Mouse (Mus musculus) kidney, embryonic 14.5 days (tissue): ENCODE measurements at regions not wholly inside any gene's neighbourhood (a gene's known extent, or its start where the extent isn't known, plus 50 kb on each side); places are given as distances from the start of the nearest gene placed in this dataset.
A peak's percentile ranks its signal among the peaks of the same experiment; 100 is the strongest.

Experiments used
- ATAC-seq: fragments of 200-750 bp; cut with Nextera tagmentation; 2 replicates; pipeline ENCODE4 v1.8.0; 2017; ENCODE audit warnings: moderate number of reproducible peaks, mild to moderate bottlenecking, moderate TSS enrichment, moderate library complexity; ENCODE audit not compliant: low FRiP score, low TSS enrichment
- H3K27ac ChIP-seq: fragments of 300-500 bp; sonication (generic); 2 replicates; pipeline ENCODE4 v1.5.1; 2014; ENCODE audit warnings: low read depth, mild to moderate bottlenecking, low read length, moderate library complexity, mixed read lengths
- H3K27me3 ChIP-seq: fragments of 300-500 bp; sonication (generic); 2 replicates; pipeline ENCODE4 v1.6.1; 2014; ENCODE audit warnings: mild to moderate bottlenecking, low read length; ENCODE audit not compliant: control insufficient read depth, insufficient read depth
- H3K36me3 ChIP-seq: fragments of 300-500 bp; sonication (generic); 2 replicates; pipeline ENCODE4 v1.6.1; 2014; ENCODE audit warnings: low read length, mixed read lengths; ENCODE audit not compliant: control insufficient read depth, insufficient read depth
- H3K4me1 ChIP-seq: fragments of 300-500 bp; sonication (generic); 2 replicates; pipeline ENCODE4 v1.6.1; 2014; ENCODE audit warnings: low read length, mixed read lengths; ENCODE audit not compliant: control insufficient read depth, insufficient read depth
- H3K4me2 ChIP-seq: fragments of 300-500 bp; sonication (generic); replicated peaks from 2 replicates; pipeline ENCODE4 v1.6.1; 2014; ENCODE audit warnings: low read depth, mild to moderate bottlenecking, low read length
- H3K4me3 ChIP-seq: fragments of 300-500 bp; sonication (generic); 2 replicates; pipeline ENCODE4 v1.5.1; 2014; ENCODE audit warnings: mild to moderate bottlenecking, low read length
- H3K9ac ChIP-seq: fragments of 300-500 bp; sonication (generic); 2 replicates; pipeline ENCODE4 v1.6.1; 2014; ENCODE audit warnings: low read depth, mild to moderate bottlenecking, low read length, moderate library complexity
- H3K9me3 ChIP-seq: fragments of 300-500 bp; sonication (generic); 2 replicates; pipeline ENCODE4 v1.6.1; 2016; ENCODE audit warnings: low read length; ENCODE audit not compliant: control insufficient read depth
- WGBS: fragments of 180-500 bp; shearing (Covaris S2); extraction: QIAGEN DNeasy Blood & Tissue Kit; methylation state at CpG from one replicate; pipeline ENCODE4 v1.1.7; 2014; 5-methylcytosine and 5-hydroxymethylcytosine counted together

DNA sequence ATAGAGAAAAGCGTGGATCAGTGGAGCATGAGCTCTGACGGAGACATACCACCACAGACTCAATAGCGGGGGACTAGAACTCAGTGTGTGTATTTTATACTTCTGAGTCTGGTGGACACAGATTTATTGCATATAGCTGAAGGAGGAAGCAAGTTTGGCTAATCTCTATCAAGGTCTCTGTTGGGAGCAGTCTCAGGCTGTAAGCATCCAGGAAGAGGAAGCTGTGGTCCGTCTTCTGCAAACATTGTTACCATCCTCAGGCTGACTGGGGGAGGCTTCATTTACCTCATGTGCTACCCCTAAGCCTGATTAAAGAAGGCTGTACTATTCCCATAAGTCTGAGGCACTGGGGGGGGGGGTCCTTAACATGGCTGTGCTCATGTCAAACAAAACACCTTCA, 261.0 kb downstream of the Rnd3 start:
- no peaks in the 10 kb centered on the region for H3K4me1 ChIP-seq
- no peak for ATAC-seq
- WGBS, result 58% methylated on average over 4 of the region's 4 CpGs

GRCm38 (mm10) chr2:50885924-50886315, 263.0 kb downstream of the Rnd3 start:
- no peaks in the 10 kb centered on the region for H3K27me3 ChIP-seq
- no peak overlapping the region for H3K4me3 ChIP-seq
- no peak overlapping the region for H3K27ac ChIP-seq
- H3K4me2 ChIP-seq, result no peak overlapping the region
- ATAC-seq, result no peak
- no peaks in the 10 kb centered on the region for H3K36me3 ChIP-seq
- no peaks in the 10 kb centered on the region for H3K4me1 ChIP-seq
- H3K9me3 ChIP-seq, result no peaks in the 10 kb centered on the region
- WGBS, result 53% methylated on average over 7 of the region's 7 CpGs
- H3K9ac ChIP-seq, result no peak overlapping the region

More for the DNA sequence above, 261.0 kb downstream of the Rnd3 start:
- no peaks in the 10 kb centered on the region for H3K9me3 ChIP-seq
- no peak overlapping the region for H3K27ac ChIP-seq
- H3K4me3 ChIP-seq, result no peak overlapping the region
- no peaks in the 10 kb centered on the region for H3K27me3 ChIP-seq
- no peak overlapping the region for H3K4me2 ChIP-seq
- no peaks in the 10 kb centered on the region for H3K36me3 ChIP-seq
- H3K9ac ChIP-seq, result no peak overlapping the region

- H3K36me3 ChIP-seq, result no peaks in the 10 kb centered on the region
- H3K9ac ChIP-seq, result no peak overlapping the region
- H3K4me1 ChIP-seq, result no peaks in the 10 kb centered on the region
- no peak for ATAC-seq
- no peaks in the 10 kb centered on the region for H3K9me3 ChIP-seq
- no peaks in the 10 kb centered on the region for H3K27me3 ChIP-seq
- WGBS, result 71% methylated on average over 4 of the region's 4 CpGs
- H3K4me3 ChIP-seq, result no peak overlapping the region
- no peak overlapping the region for H3K4me2 ChIP-seq
- no peak overlapping the region for H3K27ac ChIP-seq
Observed at GRCm38 (mm10) chr2:50885280-50885923, 263.5 kb downstream of the Rnd3 start.

DNA sequence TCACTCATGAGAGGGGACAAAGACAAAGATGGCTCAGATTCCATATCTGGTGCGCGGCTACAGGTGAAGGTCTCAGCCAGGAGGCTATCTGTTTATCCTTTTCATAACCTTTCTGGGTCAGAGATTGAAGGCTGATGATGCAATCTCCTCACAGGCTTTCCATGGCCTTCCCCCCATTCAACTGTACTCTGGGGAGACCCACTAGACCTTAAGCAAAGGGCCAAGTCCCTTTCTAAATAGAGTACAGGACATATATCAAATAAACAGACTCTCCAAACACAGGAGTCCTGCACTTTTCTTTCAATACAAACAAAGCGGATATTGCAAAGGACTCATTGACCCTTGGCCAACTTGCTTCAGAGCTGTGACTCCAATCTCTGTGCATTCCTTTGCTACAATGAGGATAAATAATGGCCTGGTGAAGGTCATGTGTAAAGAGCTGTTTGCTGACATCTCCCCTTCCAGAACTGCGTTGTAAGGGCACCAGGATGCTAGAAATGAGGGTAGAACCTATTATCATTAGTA, 267.3 kb downstream of the Rnd3 start:
- no peak overlapping the region for H3K27ac ChIP-seq
- no peaks in the 10 kb centered on the region for H3K9me3 ChIP-seq
- H3K36me3 ChIP-seq, result no peaks in the 10 kb centered on the region
- no peak for ATAC-seq
- no peaks in the 10 kb centered on the region for H3K4me1 ChIP-seq
- 51% methylated on average over 4 of the region's 4 CpGs for WGBS
- H3K4me2 ChIP-seq, result no peak overlapping the region
- H3K9ac ChIP-seq, result no peak overlapping the region
- H3K4me3 ChIP-seq, result no peak overlapping the region
- H3K27me3 ChIP-seq, result no peaks in the 10 kb centered on the region

GRCm38 (mm10) chr2:50880806-50881205, 268.1 kb downstream of the Rnd3 start:
- WGBS, result 92% methylated on average over 4 of the region's 4 CpGs
- no peak overlapping the region for H3K27ac ChIP-seq
- no peak overlapping the region for H3K9ac ChIP-seq
- no peaks in the 10 kb centered on the region for H3K36me3 ChIP-seq
- H3K4me3 ChIP-seq, result no peak overlapping the region
- H3K9me3 ChIP-seq, result no peaks in the 10 kb centered on the region
- H3K27me3 ChIP-seq, result no peaks in the 10 kb centered on the region
- no peak overlapping the region for H3K4me2 ChIP-seq
- ATAC-seq, result no peak
- no peaks in the 10 kb centered on the region for H3K4me1 ChIP-seq

DNA sequence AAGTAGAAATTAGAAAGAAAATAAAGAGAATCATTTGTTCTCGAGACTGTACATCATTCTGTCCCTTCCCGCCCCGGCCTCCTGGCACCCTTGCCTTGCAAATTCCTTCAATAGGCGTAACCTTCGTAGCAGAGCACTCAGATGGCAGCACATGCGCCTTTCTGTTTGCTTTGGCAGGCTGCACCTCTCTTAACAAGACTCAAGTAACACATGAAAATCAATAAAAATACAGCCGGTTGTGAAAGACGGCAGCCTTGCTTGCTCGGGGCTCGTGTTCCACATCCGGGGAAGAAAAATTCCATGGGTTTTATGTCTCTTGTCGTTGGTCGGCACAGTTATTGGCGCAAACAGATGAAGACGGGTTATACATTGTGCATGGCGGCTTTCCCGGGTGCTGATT, 271.2 kb downstream of the Rnd3 start:
- peak overlapping the region; percentile 10; the same call in 1 of the 2 replicates for H3K4me2 ChIP-seq
- no peaks in the 10 kb centered on the region for H3K9me3 ChIP-seq
- no peak for ATAC-seq
- no peak overlapping the region for H3K9ac ChIP-seq
- no peak overlapping the region for H3K4me3 ChIP-seq
- H3K4me1 ChIP-seq, result no peaks in the 10 kb centered on the region
- no peak overlapping the region; the same call in 1 of the 2 replicates for H3K27ac ChIP-seq
- H3K27me3 ChIP-seq, result no peaks in the 10 kb centered on the region
- no peaks in the 10 kb centered on the region for H3K36me3 ChIP-seq
- 50% methylated on average over 17 of the region's 17 CpGs for WGBS

DNA sequence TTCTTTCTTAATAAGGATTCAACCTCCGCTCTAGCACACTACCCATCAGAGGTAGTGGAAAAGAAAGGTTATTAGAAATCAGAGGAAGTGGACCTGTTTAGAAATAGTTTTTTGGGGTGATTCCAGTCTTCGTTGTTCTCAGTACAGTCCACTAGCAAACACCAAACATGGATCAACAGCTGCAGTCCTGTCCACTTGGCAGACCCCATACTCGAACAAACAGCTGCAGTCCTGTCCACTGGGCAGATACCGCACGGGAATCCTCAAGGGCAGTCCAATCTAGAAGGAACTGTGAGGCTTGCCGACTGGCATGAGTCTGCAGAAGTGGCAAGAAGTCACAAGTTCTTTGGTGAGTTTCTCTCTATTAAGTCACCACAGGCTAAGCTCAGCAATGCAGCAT, 273.8 kb downstream of the Rnd3 start:
- H3K36me3 ChIP-seq, result no peaks in the 10 kb centered on the region
- no peaks in the 10 kb centered on the region for H3K4me1 ChIP-seq
- no peaks in the 10 kb centered on the region for H3K27me3 ChIP-seq
- H3K27ac ChIP-seq, result no peak overlapping the region
- no peaks in the 10 kb centered on the region for H3K9me3 ChIP-seq
- H3K4me2 ChIP-seq, result no peak overlapping the region
- H3K4me3 ChIP-seq, result no peak overlapping the region
- no peak overlapping the region for H3K9ac ChIP-seq
- ATAC-seq, result no peak
- 92% methylated on average over 6 of the region's 6 CpGs for WGBS

DNA sequence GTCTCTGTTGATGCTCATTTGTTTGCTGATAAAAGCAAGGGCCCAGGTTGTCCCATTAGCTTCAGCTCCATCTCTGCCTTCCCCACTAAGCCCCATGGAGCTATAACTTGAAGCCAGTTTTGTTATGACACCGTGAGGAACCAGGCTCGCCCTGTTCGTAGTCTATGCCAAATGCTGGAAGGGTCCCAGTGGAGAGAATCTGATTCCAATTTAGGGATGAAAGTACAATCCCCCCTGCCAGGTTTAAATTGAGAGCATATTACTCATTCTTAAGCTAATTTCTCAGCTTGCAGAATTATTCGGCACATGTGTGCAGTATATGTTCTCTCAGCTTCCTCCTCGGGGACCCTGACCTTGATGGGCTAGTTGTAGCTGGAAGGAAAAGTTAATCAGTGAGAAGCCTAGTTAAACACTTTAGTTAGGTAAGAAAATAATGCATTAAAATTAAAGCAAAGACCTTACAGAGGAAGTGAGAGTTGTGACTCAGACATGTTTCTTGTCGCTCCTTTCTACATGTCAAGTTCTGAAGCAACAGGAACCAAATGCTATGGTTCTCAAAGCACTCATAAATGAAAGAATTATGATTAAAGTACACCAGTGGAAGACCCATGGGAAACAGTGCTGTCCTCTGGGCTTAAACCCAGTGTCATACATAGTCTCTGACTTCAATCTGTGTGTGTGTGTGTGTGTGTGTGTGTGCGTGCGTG, 295.2 kb downstream of the Rnd3 start:
- Histone ChIP-seq H3K4me2 (no peak overlapping the region), H3K27ac (no peak overlapping the region), H3K4me1 (no peaks in the 10 kb centered on the region), H3K36me3 (no peaks in the 10 kb centered on the region), H3K4me3 (no peak overlapping the region), H3K27me3 (no peaks in the 10 kb centered on the region), H3K9ac (no peak overlapping the region), H3K9me3 (no peaks in the 10 kb centered on the region)
- 88% methylated on average over 8 of the region's 8 CpGs for WGBS
- ATAC-seq, result no peak

DNA sequence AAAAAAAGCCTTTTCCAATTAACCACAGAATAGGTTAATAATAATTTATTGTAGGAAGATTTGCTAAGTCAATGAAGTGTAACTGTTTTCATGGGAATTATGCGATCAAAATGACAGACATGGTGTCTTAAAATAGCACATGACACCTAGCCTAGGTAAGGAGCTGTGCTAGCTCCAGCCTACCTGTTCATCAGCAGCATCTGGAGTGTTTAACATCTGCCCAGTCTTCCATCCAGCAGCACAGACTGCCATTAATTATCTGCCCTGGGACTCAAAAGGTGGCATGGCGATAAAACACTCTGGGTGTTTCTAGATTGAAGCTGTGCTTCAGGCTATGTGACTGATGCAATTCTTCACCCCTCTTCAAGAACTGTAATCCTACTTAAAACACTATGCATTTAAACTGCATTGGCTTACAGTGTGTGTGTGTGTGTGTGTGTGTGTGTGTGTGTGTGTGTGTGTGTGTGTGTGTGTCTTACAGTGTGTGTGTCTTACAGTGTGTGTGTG, 296.4 kb downstream of the Rnd3 start:
- ATAC-seq, result no peak
- Histone ChIP-seq H3K4me3 (no peak overlapping the region), H3K4me1 (no peaks in the 10 kb centered on the region), H3K9ac (no peak overlapping the region), H3K36me3 (no peaks in the 10 kb centered on the region), H3K4me2 (no peak overlapping the region), H3K9me3 (no peaks in the 10 kb centered on the region), H3K27ac (no peak overlapping the region), H3K27me3 (no peaks in the 10 kb centered on the region)
- WGBS, result 76% methylated on average over 2 of the region's 2 CpGs
